In genomic region chr12:112894969-112895368, GRCm38 (mm10) we compare ENCODE assay signal across 10 mouse cellular contexts. TPM values are rescaled to one million over a fixed set of nuclear protein-coding genes. Genes with fewer than 3 reads are reported as not detected.
DNase-seq lines count a peak whose midpoint lies in the region; ATAC-seq and TF ChIP-seq lines count a peak whose summit lies in the region.
"Had no signal": no experiment of that assay in that cellular context is flagged by ENCODE, and none has a peak within 500 bp of the region (broad histone marks: within the 10 kb centered on the region; RNA-seq: fewer than 3 reads in every experiment).

No protein-coding gene starts in this region.

- DNase-seq in layer of hippocampus, adult 9-11 months = peak; percentile 73
- DNase-seq in layer of hippocampus, postnatal 36 days = no peak
- DNase-seq in embryonic facial prominence, embryonic 10.5 days (ENCODE audit: low spot score) = no peak
- no peak for DNase-seq in heart, postnatal 0 days (ENCODE audit: low spot score)
- DNase-seq in left cerebral cortex, postnatal 36 days (ENCODE audit: low spot score in 2 of 2) = no peak
- no peak for DNase-seq in cerebellum, adult 8-10 months

- no peaks in the 10 kb centered on the region for H3K27me3 ChIP-seq in embryonic facial prominence, embryonic 10.5 days (replicated peaks; ENCODE audit: low read depth, poor library complexity, severe bottlenecking)
- H3K27me3 ChIP-seq in heart, postnatal 0 days (ENCODE audit: control insufficient read depth, insufficient read depth, low read length) = 0 out of 2 replicates have a peak, but pooled peaks cover 12% of the 10 kb centered on the region
- peaks cover 54% of the 10 kb centered on the region for H3K27me3 ChIP-seq in megakaryocyte, embryonic 14.5 days (replicated peaks)
- H3K27me3 ChIP-seq: Patski had no signal

- WGBS in embryonic facial prominence, embryonic 10.5 days = 71% methylated on average over 4 of the region's 4 CpGs
- WGBS in heart, postnatal 0 days = 38% methylated on average over 4 of the region's 4 CpGs

- H3K4me3 ChIP-seq in embryonic facial prominence, embryonic 10.5 days = no peak overlapping the region
- no peak overlapping the region for H3K4me3 ChIP-seq in heart, postnatal 0 days (ENCODE audit: low read depth, low read length)
- peak overlapping the region; percentile 74 for H3K4me3 ChIP-seq in megakaryocyte, embryonic 14.5 days (replicated peaks)
- H3K4me3 ChIP-seq: erythroblast, embryonic 14.5 days had no signal

- no peak overlapping the region for H3K4me2 ChIP-seq in heart, postnatal 0 days (ENCODE audit: low read depth, low read length)

- no peaks in the 10 kb centered on the region for H3K9me3 ChIP-seq in embryonic facial prominence, embryonic 10.5 days
- no peaks in the 10 kb centered on the region for H3K9me3 ChIP-seq in heart, postnatal 0 days (replicated peaks; ENCODE audit: control insufficient read depth, low read length)
- no peaks in the 10 kb centered on the region for H3K9me3 ChIP-seq in megakaryocyte, embryonic 14.5 days

- H3K9ac ChIP-seq in heart, postnatal 0 days (replicated peaks; ENCODE audit: low read depth, low read length) = no peak overlapping the region

- intact Hi-C loops in left cerebral cortex, postnatal 36 days (cut with DNase I) = no loop called here

- no peak for TF ChIP-seq CTCF in heart, postnatal 0 days (IDR thresholded peaks at IDR 0.05; ENCODE audit: low read depth)

- ATAC-seq in heart, postnatal 0 days (ENCODE audit: insufficient read depth, low read depth) = no peak

- H3K4me1 ChIP-seq in embryonic facial prominence, embryonic 10.5 days = peaks cover 22% of the 10 kb centered on the region
- H3K4me1 ChIP-seq in heart, postnatal 0 days (ENCODE audit: control insufficient read depth, insufficient read depth) = no peaks in the 10 kb centered on the region
- peaks cover 45% of the 10 kb centered on the region for H3K4me1 ChIP-seq in megakaryocyte, embryonic 14.5 days

- TF ChIP-seq EP300 in heart, postnatal 0 days (IDR thresholded peaks at IDR 0.05; ENCODE audit: low read depth) = no peak

- no peaks in the 10 kb centered on the region for H3K36me3 ChIP-seq in embryonic facial prominence, embryonic 10.5 days (replicated peaks)
- H3K36me3 ChIP-seq in heart, postnatal 0 days (replicated peaks; ENCODE audit: control insufficient read depth, insufficient read depth, low read length) = no peaks in the 10 kb centered on the region
- H3K36me3 ChIP-seq in megakaryocyte, embryonic 14.5 days (replicated peaks; ENCODE audit: low read length) = no peaks in the 10 kb centered on the region

- peak overlapping the region; percentile 59; the same call in 1 of the 2 replicates for H3K27ac ChIP-seq in embryonic facial prominence, embryonic 10.5 days (replicated peaks)
- H3K27ac ChIP-seq in heart, postnatal 0 days (ENCODE audit: low read depth) = peak overlapping the region; percentile 49

RNA-seq across cellular contexts. Expression of gene Gpr132, which starts 26.9 kb away (rescaled TPM):
- not detected for total RNA-seq in layer of hippocampus, postnatal 36 days (2021)
- polyA plus RNA-seq in embryonic facial prominence, embryonic 10.5 days (2016; fragmentation: Nextera tagmentation; extraction: Ambion mirVana) = 0.30 TPM in 1 of 2 replicates, not detected in the other
- 0.38 TPM in 1 of 2 replicates, not detected in the other for total RNA-seq in heart, postnatal 0 days (2014; rRNA removed; ENCODE audit: low replicate concordance)
- 0.04 TPM in 1 of 2 replicates, not detected in the other for polyA plus RNA-seq in heart, postnatal 0 days (2015; fragmentation: Nextera tagmentation; extraction: Ambion mirVana)
- 1.2 TPM in 1 of 2 replicates, not detected in the other for polyA plus RNA-seq in megakaryocyte, embryonic 14.5 days (2012; ENCODE audit: insufficient read depth, low replicate concordance)
- not detected for total RNA-seq in left cerebral cortex, postnatal 36 days (2021)
- total RNA-seq: left cerebral cortex, postnatal 25 days had no signal
- polyA plus RNA-seq: Patski had no signal

RNA-seq across cellular contexts. Expression of gene Jag2, which starts 34.6 kb away (rescaled TPM):
- total RNA-seq in layer of hippocampus, postnatal 36 days (2021) = 10 to 100 TPM; 43.8 to 45.6 TPM
- polyA plus RNA-seq in embryonic facial prominence, embryonic 10.5 days (2016; fragmentation: Nextera tagmentation; extraction: Ambion mirVana) = 4.8 and 5.3 TPM in 2 replicates
- 22.7 and 58.5 TPM in 2 replicates for total RNA-seq in heart, postnatal 0 days (2014; rRNA removed; ENCODE audit: low replicate concordance)
- 1.8 and 3.3 TPM in 2 replicates for polyA plus RNA-seq in heart, postnatal 0 days (2015; fragmentation: Nextera tagmentation; extraction: Ambion mirVana)
- polyA plus RNA-seq in megakaryocyte, embryonic 14.5 days (2012; ENCODE audit: insufficient read depth, low replicate concordance) = 4.8 and 14.7 TPM in 2 replicates
- 10 to 100 TPM; 47.9 to 61.7 TPM for total RNA-seq in left cerebral cortex, postnatal 36 days (2021)
- polyA plus RNA-seq: erythroblast, embryonic 14.5 days had no signal

RNA-seq across cellular contexts. Expression of gene Nudt14, which starts 47.0 kb away (rescaled TPM):
- 10 to 100 TPM; 11.4 to 13.1 TPM for total RNA-seq in layer of hippocampus, postnatal 36 days (2021)
- 78.1 and 83.8 TPM in 2 replicates for polyA plus RNA-seq in embryonic facial prominence, embryonic 10.5 days (2016; fragmentation: Nextera tagmentation; extraction: Ambion mirVana)
- 13.5 and 33.9 TPM in 2 replicates for total RNA-seq in heart, postnatal 0 days (2014; rRNA removed; ENCODE audit: low replicate concordance)
- polyA plus RNA-seq in heart, postnatal 0 days (2015; fragmentation: Nextera tagmentation; extraction: Ambion mirVana) = 28.2 and 33.2 TPM in 2 replicates
- 14.1 and 42.5 TPM in 2 replicates for polyA plus RNA-seq in megakaryocyte, embryonic 14.5 days (2012; ENCODE audit: insufficient read depth, low replicate concordance)
- 10 to 100 TPM; 11.0 to 12.3 TPM for total RNA-seq in left cerebral cortex, postnatal 36 days (2021)
